Comparison of ENCODE assay signal across 8 mouse cellular contexts in the genomic region with DNA sequence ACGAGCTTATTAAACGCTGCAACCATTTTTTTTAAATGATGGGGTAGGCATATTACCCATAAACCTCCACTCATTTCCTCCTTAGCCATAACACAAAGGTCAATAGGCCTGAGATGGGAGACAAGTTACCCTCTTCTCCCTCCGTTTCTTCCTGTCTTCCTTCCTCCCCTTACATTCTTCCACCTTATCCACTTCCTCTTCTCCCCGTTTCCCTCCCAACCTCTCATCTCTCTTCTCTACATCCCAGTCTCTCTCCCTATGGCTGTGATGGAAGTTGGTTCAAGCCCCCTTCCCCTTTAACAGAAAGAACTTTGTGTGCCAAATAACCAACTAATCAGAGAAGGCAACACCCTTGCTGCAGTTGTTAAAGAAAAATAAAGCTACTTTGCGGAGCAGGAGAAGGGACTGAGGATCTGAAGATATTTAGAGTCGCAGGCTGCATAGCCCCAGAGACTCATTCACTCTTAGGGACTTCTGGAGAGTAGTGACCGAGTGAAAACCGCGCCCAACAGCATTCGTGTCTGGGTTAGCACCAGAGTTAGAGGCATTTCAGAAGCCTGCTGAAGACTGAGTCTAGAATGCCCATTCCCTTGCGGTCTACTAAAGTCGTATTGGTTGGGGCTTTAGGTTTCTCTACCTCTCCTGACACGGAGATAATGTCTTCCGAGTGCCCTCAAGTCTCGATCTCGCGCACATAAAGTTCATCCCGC. TPM values are rescaled to one million over a fixed set of nuclear protein-coding genes. Genes with fewer than 3 reads are reported as not detected.
A peak's percentile ranks its signal among the peaks of the same experiment; 100 is the strongest.
DNase-seq lines count a peak whose midpoint lies in the region; ATAC-seq and TF ChIP-seq lines count a peak whose summit lies in the region.

No protein-coding gene starts in this region.

- WGBS in heart, embryonic 10.5 days, result 6% methylated on average over 18 of the region's 18 CpGs
- WGBS in heart, embryonic 16.5 days, result 7% methylated on average over 18 of the region's 18 CpGs
- WGBS in liver, embryonic 15.5 days (ENCODE audit: insufficient replicate concordance), result 8% methylated on average over 18 of the region's 18 CpGs

- peaks cover 47% of the 10 kb centered on the region for H3K4me1 ChIP-seq in heart, embryonic 10.5 days
- H3K4me1 ChIP-seq in ES-Bruce4 (ENCODE audit: control insufficient read depth, insufficient read depth, low read length), result no peaks in the 10 kb centered on the region
- peaks cover 22% of the 10 kb centered on the region for H3K4me1 ChIP-seq in heart, embryonic 16.5 days (ENCODE audit: control insufficient read depth, insufficient read depth, low read length)
- peaks cover 15% of the 10 kb centered on the region for H3K4me1 ChIP-seq in liver, embryonic 15.5 days (replicated peaks)

- peak overlapping the region; percentile 79 for H3K4me2 ChIP-seq in heart, embryonic 16.5 days (ENCODE audit: low read depth, low read length)
- peak overlapping the region; percentile 50 for H3K4me2 ChIP-seq in liver, embryonic 15.5 days

- no peaks in the 10 kb centered on the region for H3K36me3 ChIP-seq in heart, embryonic 10.5 days
- no peaks in the 10 kb centered on the region for H3K36me3 ChIP-seq in ES-Bruce4 (ENCODE audit: control insufficient read depth, insufficient read depth, low read length, poor library complexity, severe bottlenecking)
- no peaks in the 10 kb centered on the region for H3K36me3 ChIP-seq in heart, embryonic 16.5 days (ENCODE audit: control insufficient read depth, insufficient read depth)
- H3K36me3 ChIP-seq in liver, embryonic 15.5 days (replicated peaks), result no peaks in the 10 kb centered on the region

- no peak for TF ChIP-seq EP300 in ES-Bruce4 (IDR thresholded peaks at IDR 0.05; ENCODE audit: insufficient read depth, low read depth, low read length)

- H3K27me3 ChIP-seq in heart, embryonic 10.5 days (ENCODE audit: insufficient read depth, poor library complexity, severe bottlenecking), result peaks cover 81% of the 10 kb centered on the region
- peaks cover 26% of the 10 kb centered on the region for H3K27me3 ChIP-seq in ES-Bruce4 (ENCODE audit: control insufficient read depth, insufficient read depth, low read length, poor library complexity, severe bottlenecking)
- H3K27me3 ChIP-seq in heart, embryonic 16.5 days (ENCODE audit: control insufficient read depth, insufficient read depth, low read length), result peaks cover 55% of the 10 kb centered on the region
- H3K27me3 ChIP-seq in liver, embryonic 15.5 days, result peaks cover 98% of the 10 kb centered on the region

- H3K4me3 ChIP-seq in heart, embryonic 10.5 days, result peak overlapping the region; percentile 71
- H3K4me3 ChIP-seq in ES-Bruce4 (ENCODE audit: low read depth, low read length), result peak overlapping the region; percentile 77
- H3K4me3 ChIP-seq in heart, embryonic 16.5 days (ENCODE audit: low read length), result peak overlapping the region; percentile 69
- peak overlapping the region; percentile 12; the same call in 1 of the 2 replicates for H3K4me3 ChIP-seq in liver, embryonic 15.5 days (replicated peaks)

- no peaks in the 10 kb centered on the region for H3K9me3 ChIP-seq in heart, embryonic 10.5 days
- H3K9me3 ChIP-seq in ES-Bruce4 (replicated peaks; ENCODE audit: control insufficient read depth, insufficient read depth, low read length, poor library complexity, severe bottlenecking), result no peaks in the 10 kb centered on the region
- no peaks in the 10 kb centered on the region for H3K9me3 ChIP-seq in heart, embryonic 16.5 days (replicated peaks; ENCODE audit: control insufficient read depth, low read length)
- no peaks in the 10 kb centered on the region for H3K9me3 ChIP-seq in liver, embryonic 15.5 days (replicated peaks)

- ATAC-seq in heart, embryonic 16.5 days (replicated peaks; ENCODE audit: extremely low read depth, insufficient read depth, low FRiP score), result no peak
- ATAC-seq in liver, embryonic 15.5 days (ENCODE audit: insufficient read depth), result no peak

- no peak for DNase-seq in heart, embryonic 10.5 days (ENCODE audit: low spot score)
- DNase-seq in heart, adult 11 months, result no peak
- DNase-seq in right cerebral cortex, adult 18-20 months, result no peak
- DNase-seq in ovary, postnatal 14 days (ENCODE audit: low spot score), result no peak
- DNase-seq in right cerebral cortex, postnatal 14 days, result no peak

- no peak for TF ChIP-seq CTCF in ES-Bruce4 (IDR thresholded peaks at IDR 0.05; ENCODE audit: low read depth, low read length)

- H3K9ac ChIP-seq in ES-Bruce4 (ENCODE audit: low read depth, poor library complexity, severe bottlenecking), result peak overlapping the region; percentile 23
- H3K9ac ChIP-seq in heart, embryonic 16.5 days (ENCODE audit: low read length), result peak overlapping the region; percentile 74
- H3K9ac ChIP-seq in liver, embryonic 15.5 days, result no peak overlapping the region

- no peak for TF ChIP-seq POLR2A in ES-Bruce4 (IDR thresholded peaks at IDR 0.05; ENCODE audit: insufficient read depth, low read length)

- peak overlapping the region; percentile 71 for H3K27ac ChIP-seq in heart, embryonic 10.5 days
- H3K27ac ChIP-seq in ES-Bruce4 (ENCODE audit: insufficient read depth, low read length), result no peak overlapping the region
- peak overlapping the region; percentile 74 for H3K27ac ChIP-seq in heart, embryonic 16.5 days (ENCODE audit: low read length)
- no peak overlapping the region for H3K27ac ChIP-seq in liver, embryonic 15.5 days (replicated peaks)

RNA-seq across cellular contexts. Expression of a gene that starts 0.9 kb away (rescaled TPM):
- polyA plus RNA-seq in heart, embryonic 10.5 days (2016; fragmentation: Nextera tagmentation; extraction: Ambion mirVana), result 7.6 and 17.9 TPM in 2 replicates
- polyA plus RNA-seq in ES-Bruce4 (2011; ENCODE audit: insufficient read depth, insufficient read length, low read depth, missing spikeins), result 0.93 and 2.3 TPM in 2 replicates
- 13.6 and 16.2 TPM in 2 replicates for polyA plus RNA-seq in heart, embryonic 16.5 days (2015; fragmentation: Nextera tagmentation; extraction: Ambion mirVana)
- polyA plus RNA-seq in liver, embryonic 15.5 days (2015; fragmentation: Nextera tagmentation; extraction: Ambion mirVana), result 1.2 and 1.5 TPM in 2 replicates

Comparison
In these comparisons a context has a peak if more than half of its experiments do, and no peak if none do; other contexts are left out.
1. H3K27ac ChIP-seq: peak in heart, embryonic 10.5 days (single experiment) and heart, embryonic 16.5 days (single experiment); none in ES-Bruce4 (single experiment) and liver, embryonic 15.5 days (single experiment).
2. H3K4me3 ChIP-seq: peak in every context shown above with its lines; median percentile 77 in ES-Bruce4; 71 in heart, embryonic 10.5 days; 69 in heart, embryonic 16.5 days; 12 in liver, embryonic 15.5 days.